Mouse (Mus musculus): ENCODE measurements around the gene Plppr3. TPM values are rescaled to one million over a fixed set of nuclear protein-coding genes. Genes with fewer than 3 reads are reported as not detected.

Gene Plppr3
- total and polyA plus RNA-seq, 2 experiments from 2014 or later: 283 to 541 TPM

DNA sequence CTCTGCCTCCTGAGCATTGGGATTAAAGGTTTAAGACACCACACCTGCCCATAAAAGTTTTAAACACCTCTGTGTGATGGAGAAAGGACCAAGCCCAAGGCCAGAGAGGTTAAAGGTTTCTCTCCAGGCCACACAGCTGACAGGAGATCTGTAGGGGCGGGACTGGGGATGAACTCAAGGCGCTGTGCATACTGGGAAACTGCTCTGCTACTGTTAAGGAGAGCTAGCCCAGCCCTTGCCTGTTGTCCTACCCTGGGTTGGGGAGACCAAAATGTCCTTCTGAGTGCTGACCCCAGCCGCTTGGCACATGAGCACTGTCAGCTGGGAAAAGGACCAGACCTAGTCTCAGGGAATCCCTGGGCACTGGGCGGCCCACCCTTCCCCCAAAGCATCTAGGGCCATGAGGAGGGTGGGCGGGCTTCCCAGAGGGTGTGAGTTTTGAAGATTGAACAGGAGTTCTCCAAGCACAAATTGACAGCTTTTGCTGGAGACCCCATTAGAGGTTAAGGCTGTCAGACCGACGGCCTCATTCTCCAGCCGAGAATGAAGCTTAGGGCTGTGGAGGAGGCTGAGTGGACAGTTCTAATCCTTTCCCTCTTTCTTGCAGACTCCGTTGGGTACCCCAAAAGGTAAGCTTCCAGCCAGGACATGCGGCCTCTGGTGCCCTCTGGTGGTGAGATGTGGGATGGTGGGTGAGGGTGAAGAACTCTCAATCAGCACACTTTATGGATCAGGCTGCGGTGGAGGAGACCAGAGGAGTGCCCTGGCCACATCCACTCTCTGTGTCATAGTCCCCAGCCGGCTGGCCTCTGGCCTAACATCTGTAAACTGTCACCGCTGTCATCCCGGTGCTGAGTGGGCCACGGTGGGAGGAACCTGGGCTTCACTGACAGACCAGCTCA is 62.4 kb downstream of the Plppr3 start:
- TF ChIP-seq CTCF (IDR thresholded peaks at IDR 0.05; ENCODE audit: low read depth): peak; percentile 98
- no peak overlapping the region for H3K4me3 ChIP-seq (ENCODE audit: low read length)
- ATAC-seq: peak; percentile 57
- DNase-seq (ENCODE audit: low spot score): peak; percentile 85
- H3K27me3 ChIP-seq (ENCODE audit: insufficient read depth, low read length): no peaks in the 10 kb centered on the region
- peaks cover 42% of the 10 kb centered on the region for H3K36me3 ChIP-seq (ENCODE audit: insufficient read depth, low read length)
- 31% methylated on average over 15 of the region's 15 CpGs for WGBS
- no peaks in the 10 kb centered on the region for H3K4me1 ChIP-seq (ENCODE audit: insufficient read depth, low read length)
- H3K4me2 ChIP-seq (ENCODE audit: low read depth, low read length): no peak overlapping the region
- no peak overlapping the region for H3K27ac ChIP-seq
- H3K9me3 ChIP-seq (ENCODE audit: low read length): no peaks in the 10 kb centered on the region
- H3K9ac ChIP-seq (replicated peaks; ENCODE audit: low read length): no peak overlapping the region

Small RNA genes lying within 50 kb of the gene (microRNA-seq; reads per million reads assigned to microRNA genes)
- gene Mir6910: 0.35 to 0.72 reads per million in 2 experiments

Other genes with a start within 250 kb of the Plppr3 start
Only the 30 nearest of the 34 such genes appear.
- gene Madcam1, start 210.1 kb downstream of the Plppr3 start, total RNA-seq (2014; rRNA removed): 0.90 and 2.1 TPM in 2 replicates
- 0.98 and 1.4 TPM in 2 replicates for gene Madcam1, start 210.1 kb downstream of the Plppr3 start, polyA plus RNA-seq (2015; fragmentation: Nextera tagmentation; extraction: Ambion mirVana)
- 117 and 135 TPM in 2 replicates for gene Tpgs1, start 205.3 kb downstream of the Plppr3 start, total RNA-seq (2014; rRNA removed)
- gene Tpgs1, start 205.3 kb downstream of the Plppr3 start, polyA plus RNA-seq (2015; fragmentation: Nextera tagmentation; extraction: Ambion mirVana): 132 and 133 TPM in 2 replicates
- 65.1 and 76.7 TPM in 2 replicates for gene Cdc34, start 192.4 kb downstream of the Plppr3 start, total RNA-seq (2014; rRNA removed)
- 69.8 and 71.3 TPM in 2 replicates for gene Cdc34, start 192.4 kb downstream of the Plppr3 start, polyA plus RNA-seq (2015; fragmentation: Nextera tagmentation; extraction: Ambion mirVana)
- 0.22 and 0.63 TPM in 2 replicates for gene Gzmm, start 185.6 kb downstream of the Plppr3 start, total RNA-seq (2014; rRNA removed)
- gene Gzmm, start 185.6 kb downstream of the Plppr3 start, polyA plus RNA-seq (2015; fragmentation: Nextera tagmentation; extraction: Ambion mirVana): 1.2 TPM in 2 replicates
- 1,127 and 1,151 TPM in 2 replicates for gene Bsg, start 170.1 kb downstream of the Plppr3 start, total RNA-seq (2014; rRNA removed)
- gene Bsg, start 170.1 kb downstream of the Plppr3 start, polyA plus RNA-seq (2015; fragmentation: Nextera tagmentation; extraction: Ambion mirVana): 1,243 and 1,259 TPM in 2 replicates
- gene Hcn2, start 158.0 kb downstream of the Plppr3 start, total RNA-seq (2014; rRNA removed): 92.6 and 101 TPM in 2 replicates
- 5.5 and 6.6 TPM in 2 replicates for gene Hcn2, start 158.0 kb downstream of the Plppr3 start, polyA plus RNA-seq (2015; fragmentation: Nextera tagmentation; extraction: Ambion mirVana)
- gene Polrmt, start 128.1 kb downstream of the Plppr3 start, total RNA-seq (2014; rRNA removed): 30.4 and 36.5 TPM in 2 replicates
- gene Polrmt, start 128.1 kb downstream of the Plppr3 start, polyA plus RNA-seq (2015; fragmentation: Nextera tagmentation; extraction: Ambion mirVana): 29.7 and 32.6 TPM in 2 replicates
- gene Fgf22, start 119.6 kb downstream of the Plppr3 start, total RNA-seq (2014; rRNA removed): 1.3 and 2.2 TPM in 2 replicates
- gene Fgf22, start 119.6 kb downstream of the Plppr3 start, polyA plus RNA-seq (2015; fragmentation: Nextera tagmentation; extraction: Ambion mirVana): 3.8 and 5.1 TPM in 2 replicates
- gene Rnf126, start 107.7 kb downstream of the Plppr3 start, total RNA-seq (2014; rRNA removed): 112 and 120 TPM in 2 replicates
- 108 and 119 TPM in 2 replicates for gene Rnf126, start 107.7 kb downstream of the Plppr3 start, polyA plus RNA-seq (2015; fragmentation: Nextera tagmentation; extraction: Ambion mirVana)
- gene Fstl3, start 97.4 kb downstream of the Plppr3 start, total RNA-seq (2014; rRNA removed): 2.6 and 3.3 TPM in 2 replicates
- gene Fstl3, start 97.4 kb downstream of the Plppr3 start, polyA plus RNA-seq (2015; fragmentation: Nextera tagmentation; extraction: Ambion mirVana): 3.1 and 3.2 TPM in 2 replicates
- 0.54 and 1.8 TPM in 2 replicates for gene Prss57, start 83.7 kb downstream of the Plppr3 start, total RNA-seq (2014; rRNA removed)
- 0.13 and 0.33 TPM in 2 replicates for gene Prss57, start 83.7 kb downstream of the Plppr3 start, polyA plus RNA-seq (2015; fragmentation: Nextera tagmentation; extraction: Ambion mirVana)
- 156 and 157 TPM in 2 replicates for gene Palm, start 81.1 kb downstream of the Plppr3 start, total RNA-seq (2014; rRNA removed)
- 221 and 242 TPM in 2 replicates for gene Palm, start 81.1 kb downstream of the Plppr3 start, polyA plus RNA-seq (2015; fragmentation: Nextera tagmentation; extraction: Ambion mirVana)
- 0.05 and 0.22 TPM in 2 replicates for gene Misp, start 53.6 kb downstream of the Plppr3 start, total RNA-seq (2014; rRNA removed)
- 0.33 TPM in 1 of 2 replicates, not detected in the other for gene Misp, start 53.6 kb downstream of the Plppr3 start, polyA plus RNA-seq (2015; fragmentation: Nextera tagmentation; extraction: Ambion mirVana)
- gene Ptbp1, start 20.2 kb downstream of the Plppr3 start, total RNA-seq (2014; rRNA removed): 166 and 173 TPM in 2 replicates
- 58.9 and 65.5 TPM in 2 replicates for gene Ptbp1, start 20.2 kb downstream of the Plppr3 start, polyA plus RNA-seq (2015; fragmentation: Nextera tagmentation; extraction: Ambion mirVana)
- gene Prtn3, start 158 bp downstream of the Plppr3 start, total RNA-seq (2014; rRNA removed): 9.4 and 20.5 TPM in 2 replicates
- gene Prtn3, start 158 bp downstream of the Plppr3 start, polyA plus RNA-seq (2015; fragmentation: Nextera tagmentation; extraction: Ambion mirVana): 11.6 and 11.8 TPM in 2 replicates
- not detected in 2 replicates for gene Elane, start 11.6 kb upstream of the Plppr3 start, total RNA-seq (2014; rRNA removed)
- gene Elane, start 11.6 kb upstream of the Plppr3 start, polyA plus RNA-seq (2015; fragmentation: Nextera tagmentation; extraction: Ambion mirVana): 0.24 TPM in 1 of 2 replicates, not detected in the other
- gene Cfd, start 16.2 kb upstream of the Plppr3 start, total RNA-seq (2014; rRNA removed): not detected in 2 replicates
- gene Cfd, start 16.2 kb upstream of the Plppr3 start, polyA plus RNA-seq (2015; fragmentation: Nextera tagmentation; extraction: Ambion mirVana): not detected in 2 replicates
- 71.4 and 82.2 TPM in 2 replicates for gene Med16, start 34.3 kb upstream of the Plppr3 start, total RNA-seq (2014; rRNA removed)
- 43.2 and 48.4 TPM in 2 replicates for gene Med16, start 34.3 kb upstream of the Plppr3 start, polyA plus RNA-seq (2015; fragmentation: Nextera tagmentation; extraction: Ambion mirVana)
- not detected in 2 replicates for gene Gm26602, start 36.2 kb upstream of the Plppr3 start, total RNA-seq (2014; rRNA removed)
- gene Gm26602, start 36.2 kb upstream of the Plppr3 start, polyA plus RNA-seq (2015; fragmentation: Nextera tagmentation; extraction: Ambion mirVana): 4.9 and 17.2 TPM in 2 replicates
- gene Kiss1r, start 42.3 kb upstream of the Plppr3 start, total RNA-seq (2014; rRNA removed): 7.7 and 9.4 TPM in 2 replicates
- 3.4 and 3.9 TPM in 2 replicates for gene Kiss1r, start 42.3 kb upstream of the Plppr3 start, polyA plus RNA-seq (2015; fragmentation: Nextera tagmentation; extraction: Ambion mirVana)
- 111 and 133 TPM in 2 replicates for gene R3hdm4, start 46.6 kb upstream of the Plppr3 start, total RNA-seq (2014; rRNA removed)
- gene R3hdm4, start 46.6 kb upstream of the Plppr3 start, polyA plus RNA-seq (2015; fragmentation: Nextera tagmentation; extraction: Ambion mirVana): 252 and 267 TPM in 2 replicates
- gene Arid3a, start 52.4 kb upstream of the Plppr3 start, total RNA-seq (2014; rRNA removed): 9.7 and 10.1 TPM in 2 replicates
- 2.5 and 2.6 TPM in 2 replicates for gene Arid3a, start 52.4 kb upstream of the Plppr3 start, polyA plus RNA-seq (2015; fragmentation: Nextera tagmentation; extraction: Ambion mirVana)
- gene Wdr18, start 85.5 kb upstream of the Plppr3 start, total RNA-seq (2014; rRNA removed): 74.6 and 81.6 TPM in 2 replicates
- gene Wdr18, start 85.5 kb upstream of the Plppr3 start, polyA plus RNA-seq (2015; fragmentation: Nextera tagmentation; extraction: Ambion mirVana): 109 TPM in 2 replicates
- 0.68 and 0.97 TPM in 2 replicates for gene Grin3b, start 96.1 kb upstream of the Plppr3 start, total RNA-seq (2014; rRNA removed)
- gene Grin3b, start 96.1 kb upstream of the Plppr3 start, polyA plus RNA-seq (2015; fragmentation: Nextera tagmentation; extraction: Ambion mirVana): 0.20 and 0.51 TPM in 2 replicates
- 161 and 179 TPM in 2 replicates for gene Tmem259, start 109.7 kb upstream of the Plppr3 start, total RNA-seq (2014; rRNA removed)
- 25.6 and 27.1 TPM in 2 replicates for gene Tmem259, start 109.7 kb upstream of the Plppr3 start, polyA plus RNA-seq (2015; fragmentation: Nextera tagmentation; extraction: Ambion mirVana)
- 17.2 and 17.9 TPM in 2 replicates for gene Cnn2, start 114.0 kb upstream of the Plppr3 start, total RNA-seq (2014; rRNA removed)
- 15.0 and 16.4 TPM in 2 replicates for gene Cnn2, start 114.0 kb upstream of the Plppr3 start, polyA plus RNA-seq (2015; fragmentation: Nextera tagmentation; extraction: Ambion mirVana)
- 11.6 and 19.1 TPM in 2 replicates for gene Abca7, start 121.9 kb upstream of the Plppr3 start, total RNA-seq (2014; rRNA removed)
- gene Abca7, start 121.9 kb upstream of the Plppr3 start, polyA plus RNA-seq (2015; fragmentation: Nextera tagmentation; extraction: Ambion mirVana): 2.3 and 2.4 TPM in 2 replicates
- 2.9 and 3.3 TPM in 2 replicates for gene Arhgap45, start 142.0 kb upstream of the Plppr3 start, total RNA-seq (2014; rRNA removed)
- 1.7 and 1.8 TPM in 2 replicates for gene Arhgap45, start 142.0 kb upstream of the Plppr3 start, polyA plus RNA-seq (2015; fragmentation: Nextera tagmentation; extraction: Ambion mirVana)
- gene Polr2e, start 165.2 kb upstream of the Plppr3 start, total RNA-seq (2014; rRNA removed): 93.3 and 100 TPM in 2 replicates
- 143 TPM in 2 replicates for gene Polr2e, start 165.2 kb upstream of the Plppr3 start, polyA plus RNA-seq (2015; fragmentation: Nextera tagmentation; extraction: Ambion mirVana)
- 373 and 379 TPM in 2 replicates for gene Gpx4, start 172.5 kb upstream of the Plppr3 start, total RNA-seq (2014; rRNA removed)
- 757 and 762 TPM in 2 replicates for gene Gpx4, start 172.5 kb upstream of the Plppr3 start, polyA plus RNA-seq (2015; fragmentation: Nextera tagmentation; extraction: Ambion mirVana)

Data from hindbrain, postnatal 0 days (tissue).